Mouse (Mus musculus): ENCODE results near the gene Slc27a1. TPM values are rescaled to one million over a fixed set of nuclear protein-coding genes. Genes with fewer than 3 reads are reported as not detected.

Gene Slc27a1
- total RNA-seq, 2 experiments from 2014 or later = 51.7 to 52.8 TPM

DNA sequence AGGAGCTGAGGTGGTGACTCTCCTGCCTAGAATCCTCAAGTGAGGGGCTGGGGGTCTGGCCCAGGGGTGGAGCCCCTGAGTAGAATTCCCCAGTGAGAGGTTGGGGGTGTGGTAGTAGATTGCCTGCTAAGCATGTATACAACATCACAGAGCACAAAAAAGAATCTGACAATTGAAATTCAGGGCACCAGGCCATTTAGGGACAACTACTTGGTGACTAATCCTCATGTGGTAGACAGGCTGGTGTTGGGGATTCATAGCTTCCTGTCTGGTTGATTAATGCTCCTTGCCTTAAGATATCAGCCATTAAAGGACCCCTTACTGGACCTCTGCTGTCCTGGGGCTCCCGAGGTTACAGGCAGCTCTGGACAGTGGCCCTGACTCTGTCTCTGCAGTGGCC, 10.3 kb downstream of the Slc27a1 start:
- no peak for DNase-seq (ENCODE audit: low spot score in 2 of 2)

DNA sequence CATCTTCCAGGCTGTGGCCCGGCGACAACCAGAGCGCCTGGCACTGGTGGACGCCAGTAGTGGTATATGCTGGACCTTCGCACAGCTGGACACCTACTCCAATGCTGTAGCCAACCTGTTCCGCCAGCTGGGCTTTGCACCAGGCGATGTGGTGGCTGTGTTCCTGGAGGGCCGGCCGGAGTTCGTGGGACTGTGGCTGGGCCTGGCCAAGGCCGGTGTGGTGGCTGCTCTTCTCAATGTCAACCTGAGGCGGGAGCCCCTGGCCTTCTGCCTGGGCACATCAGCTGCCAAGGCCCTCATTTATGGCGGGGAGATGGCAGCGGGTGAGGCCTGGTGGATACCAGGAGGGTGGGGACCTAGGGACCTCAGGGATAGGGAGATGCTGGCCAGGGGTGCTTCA, 10.8 kb downstream of the Slc27a1 start:
- no peak for DNase-seq (ENCODE audit: low spot score in 2 of 2)

DNA sequence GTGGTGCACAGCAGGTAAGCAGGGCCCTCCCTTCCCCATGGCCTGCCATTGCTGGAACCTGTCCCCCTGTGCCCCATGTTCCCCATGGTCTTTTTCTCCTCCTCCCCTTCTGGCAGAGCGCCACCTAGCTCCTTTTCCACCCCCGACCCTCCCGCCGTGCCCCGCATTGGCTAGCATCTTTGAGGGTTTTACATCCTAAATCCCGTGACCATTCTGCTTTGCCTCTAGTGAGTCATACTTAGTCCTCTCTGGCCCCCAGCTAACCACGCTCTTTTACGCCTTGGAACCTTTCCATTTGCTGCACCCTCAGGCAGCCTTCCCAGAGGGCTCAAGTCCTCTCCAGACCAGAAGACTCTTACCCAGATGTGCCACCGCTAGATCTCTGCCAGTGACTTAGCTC, 11.5 kb downstream of the Slc27a1 start:
- DNase-seq (ENCODE audit: low spot score in 2 of 2) = no peak

DNA sequence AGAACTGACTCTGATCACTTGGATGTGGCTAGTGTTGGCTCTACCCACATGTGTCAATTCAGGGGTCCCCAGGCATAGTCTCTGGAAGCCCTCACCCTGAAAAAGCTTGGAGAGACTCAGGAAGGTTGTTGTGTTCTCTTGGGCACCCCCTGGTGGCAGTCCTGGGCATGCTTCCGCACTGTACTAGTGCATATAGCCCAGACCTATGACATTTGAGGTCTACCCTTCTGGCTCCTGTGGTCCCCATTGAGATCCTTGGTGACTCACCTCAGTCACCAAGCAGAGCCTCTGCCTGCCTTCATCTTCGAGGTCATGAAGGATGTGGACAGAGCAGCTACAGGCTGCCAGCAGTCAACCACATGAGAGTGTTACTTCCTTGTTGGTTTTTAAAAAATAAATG, 18.2 kb downstream of the Slc27a1 start:
- DNase-seq (ENCODE audit: low spot score in 2 of 2) = no peak

DNA sequence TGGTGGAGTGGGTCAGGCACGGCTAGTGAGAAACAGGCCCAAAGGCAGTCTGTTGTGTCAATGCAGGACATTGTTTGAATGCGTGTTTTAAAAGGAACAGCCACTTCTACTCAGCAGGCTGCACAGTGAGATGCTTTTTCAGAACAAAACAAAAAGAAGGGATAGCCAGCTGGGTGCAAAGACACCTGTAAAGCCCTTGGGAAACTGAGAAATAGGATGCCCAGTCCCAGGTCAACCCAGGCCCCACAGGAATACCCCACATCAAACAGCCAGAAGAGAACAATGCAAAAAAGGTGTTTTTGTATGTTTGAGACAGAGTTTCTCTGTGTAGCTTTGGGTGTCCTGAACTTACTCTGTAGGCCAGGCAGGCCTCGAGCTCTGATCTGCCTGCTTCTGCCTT, 20.1 kb downstream of the Slc27a1 start:
- DNase-seq (ENCODE audit: low spot score in 2 of 2) = no peak

DNA sequence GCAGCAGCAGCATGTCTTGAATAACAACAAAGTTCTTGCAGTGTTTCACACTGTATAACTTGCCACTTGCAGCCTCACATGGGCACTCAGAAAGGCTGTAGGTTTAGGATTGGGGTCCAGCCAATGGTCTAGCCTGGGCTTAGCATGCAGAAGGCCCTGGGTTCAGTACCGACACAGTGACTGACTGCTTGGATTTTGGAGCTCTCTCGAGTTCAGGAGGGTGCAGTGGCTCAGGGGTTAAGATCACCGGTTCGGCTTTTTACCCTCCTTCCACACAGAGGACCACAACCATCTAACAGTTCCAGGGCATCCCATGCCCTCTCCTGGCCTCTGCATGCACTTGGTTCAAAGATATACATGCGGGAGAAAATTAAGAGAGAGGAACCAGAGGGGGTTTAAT, 22.3 kb downstream of the Slc27a1 start:
- DNase-seq (ENCODE audit: low spot score in 2 of 2) = no peak

DNA sequence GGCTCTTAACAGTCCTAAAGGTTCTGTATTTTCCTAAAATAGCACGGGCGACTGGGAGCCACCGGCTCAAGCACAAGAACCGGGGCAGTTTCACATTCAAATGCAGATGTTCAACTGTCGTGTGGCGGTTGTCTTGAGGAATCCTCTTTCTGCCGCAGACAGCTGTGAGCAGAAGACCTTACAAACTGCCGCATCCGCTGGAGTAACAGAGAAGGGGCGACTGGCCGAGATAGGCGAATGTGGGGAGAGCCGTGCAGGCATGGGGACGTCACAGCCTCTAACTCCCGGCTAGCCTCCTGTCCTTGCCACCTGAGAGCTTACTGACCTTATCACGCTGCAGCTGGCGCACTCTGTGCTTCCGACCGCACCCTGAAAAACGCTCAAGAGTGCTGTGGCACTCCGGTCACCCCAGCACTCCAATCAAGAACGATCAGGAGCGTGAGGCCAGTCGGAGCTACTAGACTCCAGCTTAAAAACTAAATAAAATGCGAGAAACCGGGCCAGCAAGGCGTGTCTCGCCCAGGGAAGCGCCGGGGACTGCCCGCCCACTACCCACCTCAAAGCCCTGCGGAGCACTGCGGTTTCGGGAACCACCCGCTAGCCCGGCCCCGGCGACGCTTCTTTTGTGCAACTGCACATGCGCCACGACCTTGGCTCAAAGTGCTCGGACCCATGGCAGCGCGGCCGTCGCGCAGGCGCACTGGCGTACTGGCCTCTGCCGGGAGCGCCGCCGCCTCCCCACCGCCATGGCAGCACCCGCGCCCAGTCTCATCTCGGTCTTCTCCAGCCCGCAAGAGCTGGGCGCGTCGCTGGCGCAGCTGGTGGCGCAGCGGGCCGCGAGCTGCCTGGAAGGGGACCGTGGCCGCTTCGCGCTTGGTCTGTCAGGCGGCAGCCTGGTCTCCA, 23.0 kb downstream of the Slc27a1 start, which contains the start of gene Pgls:
Gene Pgls, plus strand, starts transcription at position 706 of the 903 bp plus-strand sequence.
- peak; percentile 89 to 95 for DNase-seq (ENCODE audit: low spot score in 2 of 2)

DNA sequence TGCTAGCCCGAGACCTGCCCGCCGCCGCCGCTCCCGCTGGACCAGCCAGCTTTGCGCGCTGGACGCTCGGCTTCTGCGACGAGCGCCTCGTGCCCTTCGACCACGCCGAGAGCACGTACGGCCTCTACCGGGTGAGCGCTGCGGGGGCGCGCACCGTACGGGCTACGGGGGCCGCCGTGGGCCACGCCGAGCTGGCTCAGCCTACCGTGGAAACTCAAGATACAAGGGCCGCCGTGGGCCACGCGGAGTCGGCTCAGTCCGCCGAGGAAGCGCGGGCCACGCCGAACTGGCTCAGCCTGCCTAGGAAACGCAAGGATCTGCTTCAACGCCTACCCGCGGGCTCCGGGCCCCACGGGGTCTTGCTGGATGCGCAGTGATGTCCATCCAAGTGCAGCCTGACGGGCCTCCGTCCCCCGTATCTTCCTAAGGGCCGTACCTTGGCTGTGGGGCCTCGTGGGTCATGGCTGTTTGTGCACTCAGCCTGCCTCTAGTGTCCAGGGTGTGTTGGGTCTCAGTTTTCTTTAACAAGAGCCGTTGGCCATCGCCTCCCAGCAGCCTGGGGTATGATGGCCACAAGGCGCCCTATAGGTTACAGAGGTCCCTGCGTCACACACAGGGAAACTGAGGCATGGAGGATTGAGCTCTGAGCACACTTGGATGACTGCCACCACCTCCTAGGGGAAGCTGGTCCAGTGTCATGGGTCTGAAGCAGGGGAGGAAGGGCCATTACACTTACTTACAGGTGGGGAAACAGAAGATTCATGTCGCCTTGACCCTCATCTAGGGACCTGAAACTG, 23.9 kb downstream of the Slc27a1 start:
- DNase-seq (ENCODE audit: low spot score in 2 of 2) = peak; percentile 61 to 77

DNA sequence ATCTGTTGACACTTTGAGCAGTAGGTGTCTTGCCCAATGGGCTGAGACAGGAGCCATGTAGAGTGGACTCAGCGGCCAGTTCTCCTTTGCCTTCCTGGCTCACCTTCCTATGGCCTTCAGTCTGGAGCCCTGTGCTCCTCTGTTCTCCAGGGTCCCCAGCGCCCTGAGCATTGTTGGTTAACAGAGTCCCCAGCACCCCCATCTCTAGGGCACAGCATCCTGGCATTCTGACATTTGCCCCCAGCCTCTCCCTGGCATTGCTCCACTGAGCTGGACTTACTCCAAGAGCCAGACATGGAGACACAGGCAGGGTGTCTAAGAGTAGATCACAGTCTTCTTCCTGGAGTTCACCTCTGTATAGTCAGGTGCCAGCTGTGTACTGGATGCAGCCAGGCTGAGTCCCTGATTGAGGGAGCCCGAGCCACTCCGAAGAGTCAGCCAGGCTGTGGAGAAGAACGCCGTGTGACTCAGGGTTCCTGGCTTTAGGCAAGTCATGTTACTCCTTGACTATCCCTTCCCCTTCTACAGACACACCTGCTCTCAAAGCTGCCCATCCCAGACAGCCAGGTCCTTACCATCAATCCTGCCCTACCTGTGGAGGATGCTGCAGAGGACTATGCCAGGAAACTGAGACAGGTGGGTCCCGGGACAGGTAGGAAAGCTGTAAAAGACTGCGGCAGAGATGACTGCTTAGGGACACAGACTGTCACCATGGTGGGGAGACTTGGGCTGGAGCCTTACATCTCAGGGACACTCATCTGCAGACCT, 25.1 kb downstream of the Slc27a1 start:
- DNase-seq (ENCODE audit: low spot score in 2 of 2) = no peak

DNA sequence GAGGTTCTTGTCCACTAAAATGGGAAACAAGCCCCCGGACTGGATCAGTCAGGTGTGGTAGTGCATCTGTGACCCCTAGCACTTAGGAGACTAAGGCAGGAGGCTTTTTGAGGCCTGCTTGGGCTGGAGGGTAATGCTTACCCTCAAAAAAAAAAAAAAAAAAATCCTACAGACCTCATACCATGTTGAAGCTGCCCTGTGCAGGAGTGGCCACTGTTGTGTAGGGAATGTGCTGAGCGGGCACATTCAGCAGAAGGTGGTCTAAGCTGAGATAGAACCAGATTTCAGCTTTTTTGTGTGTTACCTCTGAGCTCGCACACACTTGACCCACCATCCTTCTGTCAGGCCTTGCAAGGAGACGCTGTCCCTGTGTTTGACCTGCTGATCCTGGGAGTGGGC, 25.6 kb downstream of the Slc27a1 start:
- DNase-seq (ENCODE audit: low spot score in 2 of 2) = no peak

DNA sequence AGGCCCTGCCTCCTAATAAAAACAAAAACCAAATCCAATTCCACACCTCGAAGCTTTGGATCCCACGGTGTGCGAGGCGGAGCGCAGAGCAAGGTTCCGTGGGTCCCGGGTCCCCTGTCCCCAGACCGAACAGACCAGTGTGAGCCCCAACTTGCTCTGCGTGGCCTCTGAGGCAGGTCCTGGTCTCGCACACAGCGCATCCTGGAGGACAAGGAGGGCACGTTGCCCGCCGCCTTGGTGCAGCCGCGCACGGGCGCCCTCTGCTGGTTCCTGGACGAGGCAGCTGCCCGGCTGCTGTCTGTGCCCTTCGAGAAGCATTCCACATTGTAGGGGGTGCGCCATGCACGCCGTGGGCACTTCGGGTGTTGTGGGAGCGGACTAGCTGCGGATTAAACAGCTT, 27.2 kb downstream of the Slc27a1 start:
- DNase-seq (ENCODE audit: low spot score in 2 of 2) = peak; percentile 81 to 91

DNA sequence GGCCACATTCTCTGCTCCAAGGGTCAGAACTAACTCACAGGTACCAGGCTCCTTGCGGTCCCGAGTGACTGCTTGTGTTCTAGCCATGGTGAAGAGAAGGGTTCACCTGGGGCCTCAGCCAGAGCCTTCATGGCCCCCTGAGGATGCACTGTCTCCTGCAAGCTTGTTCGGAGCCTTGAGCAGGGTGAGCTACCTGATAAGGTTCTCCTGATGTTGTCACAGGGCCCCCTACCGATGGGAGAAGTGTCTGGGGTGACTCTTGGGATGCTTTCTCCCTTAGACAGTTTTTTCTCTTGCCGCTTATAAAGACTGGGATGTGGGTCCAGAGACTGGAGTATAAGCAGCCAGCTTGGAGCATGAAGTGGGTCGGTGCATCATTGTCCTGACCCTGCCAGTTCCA, 27.7 kb downstream of the Slc27a1 start:
- no peak for DNase-seq (ENCODE audit: low spot score in 2 of 2)

DNA sequence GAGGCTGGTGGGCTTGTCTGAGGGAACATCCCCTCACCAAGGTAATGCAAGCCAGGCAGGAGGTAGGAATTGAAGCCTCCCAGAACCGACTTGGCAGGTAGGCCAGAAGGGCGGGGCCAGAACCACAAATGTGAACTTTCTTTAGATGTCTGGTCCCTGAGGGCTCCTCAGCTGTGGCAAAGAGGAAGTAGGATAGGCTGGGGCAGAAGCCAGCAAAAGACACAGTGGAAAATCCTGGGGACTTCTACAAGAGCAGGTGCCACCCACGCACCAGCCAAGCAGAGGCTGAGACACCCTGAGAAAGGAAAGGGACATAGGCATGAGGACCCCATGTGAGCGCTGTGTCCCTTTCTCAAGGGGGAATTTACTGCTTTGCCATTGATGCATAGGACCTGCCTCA, 28.1 kb downstream of the Slc27a1 start:
- DNase-seq (ENCODE audit: low spot score in 2 of 2) = no peak

DNA sequence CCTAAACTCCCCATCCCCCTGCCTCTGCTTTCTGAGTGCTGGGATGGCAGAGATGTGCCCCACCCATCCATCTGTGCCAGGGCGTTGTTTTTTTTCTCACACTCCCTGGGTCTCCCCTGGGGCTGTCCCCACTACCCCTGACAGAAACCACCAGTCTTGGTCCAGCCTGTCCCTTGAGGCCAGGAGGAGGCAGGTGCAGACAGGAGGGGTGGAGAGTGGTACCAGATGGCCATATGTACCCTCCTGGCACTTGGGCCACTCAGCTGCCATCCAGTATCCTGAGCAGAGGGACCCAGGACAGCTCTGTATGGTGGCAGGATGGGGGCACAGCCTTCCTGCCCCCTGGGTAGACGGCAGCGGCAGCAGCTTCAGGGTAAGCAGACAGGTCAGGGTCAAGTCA, 28.8 kb downstream of the Slc27a1 start, which contains the start of gene Fam129c:
Gene Fam129c, plus strand, starts transcription at position 198 of the 400 bp plus-strand sequence.
- no peak for DNase-seq (ENCODE audit: low spot score in 2 of 2)

DNA sequence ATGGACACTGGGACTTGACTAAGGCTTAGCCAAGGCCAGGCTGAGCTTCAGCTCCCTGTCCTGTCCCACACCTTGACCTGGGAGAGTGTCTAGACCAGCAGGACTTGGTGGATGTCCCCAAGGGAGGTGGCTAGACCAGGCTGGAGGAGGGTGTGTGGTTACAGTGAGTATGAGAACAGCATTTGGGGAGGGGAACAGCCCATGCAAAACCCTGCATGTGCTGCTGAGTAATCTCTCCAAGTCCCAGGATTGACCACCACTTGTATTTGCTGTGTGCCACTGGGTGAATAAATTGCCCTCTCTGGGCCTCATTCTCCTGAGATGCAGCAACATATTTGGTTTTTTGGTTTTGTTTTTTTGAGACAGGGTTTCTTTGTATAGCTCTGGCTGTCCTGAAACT, 29.7 kb downstream of the Slc27a1 start:
- no peak for DNase-seq (ENCODE audit: low spot score in 2 of 2)

DNA sequence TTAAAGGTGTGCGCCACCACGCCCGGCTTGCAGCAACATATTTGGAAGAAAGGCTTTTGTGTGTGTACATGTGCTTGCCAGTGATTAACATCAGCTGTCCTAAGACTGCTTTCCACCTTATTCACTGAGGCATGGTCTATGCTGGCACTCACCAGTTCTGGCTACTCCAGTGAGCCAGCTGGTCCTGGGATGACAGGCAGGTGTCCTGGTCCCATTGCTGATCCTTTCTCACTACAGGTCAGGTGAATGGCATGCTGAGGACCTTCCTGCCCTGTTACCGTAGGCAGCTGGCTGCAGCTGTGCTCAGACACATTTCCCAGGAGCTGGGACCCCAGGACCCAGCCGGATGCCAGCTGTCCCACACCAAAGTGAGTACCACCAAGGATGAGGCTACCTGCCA, 30.2 kb downstream of the Slc27a1 start:
- DNase-seq (ENCODE audit: low spot score in 2 of 2) = no peak

DNA sequence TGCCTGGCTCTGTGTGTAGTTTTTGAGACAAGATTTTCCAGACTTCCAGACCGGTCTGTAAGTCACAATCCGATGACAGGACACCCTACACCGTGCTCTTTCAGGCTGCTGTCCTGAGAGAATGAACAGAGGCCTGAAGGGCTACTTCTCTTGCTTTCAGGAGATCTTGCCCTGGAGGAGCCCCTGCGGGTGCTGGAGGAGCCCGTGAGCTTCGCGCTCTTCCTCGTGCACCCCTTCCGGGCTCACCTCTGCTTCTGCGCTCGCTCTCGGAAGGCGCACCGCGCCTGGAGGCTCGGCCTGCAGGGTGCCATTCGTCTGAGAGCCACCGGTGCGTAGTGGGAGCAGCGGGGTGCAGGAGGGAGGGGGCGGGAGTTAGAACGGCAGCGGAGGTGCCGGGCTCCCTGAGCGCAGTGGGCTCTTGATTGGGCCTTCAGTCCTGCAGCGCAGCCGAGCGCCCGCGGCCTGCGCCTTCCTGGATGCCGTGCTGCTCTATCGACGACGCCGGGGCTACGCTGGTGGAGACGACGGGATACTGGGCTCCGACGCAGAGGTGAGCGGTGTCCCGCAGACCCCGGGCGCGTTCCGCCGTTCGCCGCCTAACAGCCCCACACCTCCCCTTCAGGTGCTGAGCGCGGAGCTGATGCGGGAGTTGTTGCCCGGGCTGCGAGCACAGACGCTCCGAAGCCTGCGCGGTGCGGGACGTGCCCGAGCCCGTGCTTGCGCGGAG, 33.4 kb downstream of the Slc27a1 start:
- no peak for DNase-seq (ENCODE audit: low spot score in 2 of 2)

DNA sequence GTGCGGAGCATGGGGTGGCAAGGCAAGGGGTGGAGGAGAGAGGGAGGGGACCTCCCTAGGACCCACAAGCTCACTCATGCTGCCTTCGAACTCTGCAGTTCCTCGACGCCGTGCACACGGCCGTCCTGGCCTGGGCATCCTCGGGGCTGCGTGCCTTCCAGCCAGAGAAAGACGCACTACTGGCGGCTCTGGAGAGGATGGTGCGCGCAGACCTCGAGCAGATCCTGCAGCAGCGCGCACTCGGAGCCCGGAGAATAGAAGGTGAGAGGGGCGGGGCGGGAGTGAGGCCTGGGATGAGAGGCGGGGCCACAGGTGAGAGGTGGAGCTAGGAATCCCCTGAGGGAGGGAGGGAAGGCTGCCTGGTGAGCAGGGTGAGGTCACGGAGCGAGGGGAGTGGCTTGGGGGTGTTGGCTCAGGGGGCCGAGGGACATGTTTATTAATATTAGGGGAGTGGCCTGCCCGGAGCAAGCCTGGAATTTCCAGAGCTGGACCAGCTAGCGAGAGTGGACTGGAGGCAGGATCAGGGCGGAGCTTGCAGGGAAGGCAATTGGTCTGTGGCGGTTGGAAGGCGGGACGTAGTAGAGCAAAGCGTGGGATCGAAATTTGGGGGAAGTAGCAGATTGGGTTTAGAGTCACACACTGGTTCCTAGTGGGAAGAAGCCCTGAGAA, 34.1 kb downstream of the Slc27a1 start:
- peak in 1 of 2 experiments; percentile 45 for DNase-seq (ENCODE audit: low spot score in 2 of 2)

DNA sequence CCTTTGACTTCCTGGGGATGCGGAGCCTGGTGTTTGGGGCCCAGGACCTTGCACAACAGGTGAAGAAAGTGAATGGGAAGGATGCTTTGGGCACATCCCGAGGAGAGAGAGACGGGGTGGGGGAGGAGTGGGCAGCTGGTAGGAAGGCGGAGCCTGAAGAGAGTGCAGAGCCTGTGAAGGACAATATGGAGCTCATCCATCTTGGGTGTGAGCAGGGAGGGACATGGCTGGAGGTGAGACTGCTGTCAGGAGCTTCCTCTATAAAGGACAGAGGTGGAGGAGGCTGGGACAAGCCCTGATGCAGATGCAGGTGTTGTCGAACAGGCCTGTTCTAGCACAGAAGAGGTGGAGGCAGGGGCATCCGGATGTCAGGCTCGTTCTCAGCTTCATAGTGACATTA, 35.3 kb downstream of the Slc27a1 start:
- DNase-seq (ENCODE audit: low spot score in 2 of 2) = no peak
